Mouse (Mus musculus): ENCODE results near the gene Pttg1.

The Pttg1 gene

DNA sequence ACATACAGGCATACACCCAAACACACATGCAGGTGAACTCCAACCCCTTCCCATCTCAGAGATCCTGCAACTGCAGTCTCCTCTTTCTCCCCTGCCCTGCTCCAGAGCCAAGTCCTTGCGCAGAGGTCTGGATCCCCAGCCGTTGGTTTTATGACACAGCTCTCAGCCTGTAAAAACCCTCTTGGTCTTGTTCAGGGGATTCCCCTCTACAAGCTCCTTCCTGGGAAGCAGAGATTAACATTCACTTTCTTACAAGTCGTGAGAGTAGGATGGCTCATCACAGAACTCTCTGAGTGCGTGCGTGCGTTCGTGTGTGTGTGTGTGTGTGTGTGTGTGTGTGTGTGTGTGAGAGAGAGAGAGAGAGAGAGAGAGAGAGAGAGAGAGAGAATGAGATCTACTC is 15.8 kb downstream of the Pttg1 start:
- DNase-seq (ENCODE audit: low read depth, low spot score): no peak

DNA sequence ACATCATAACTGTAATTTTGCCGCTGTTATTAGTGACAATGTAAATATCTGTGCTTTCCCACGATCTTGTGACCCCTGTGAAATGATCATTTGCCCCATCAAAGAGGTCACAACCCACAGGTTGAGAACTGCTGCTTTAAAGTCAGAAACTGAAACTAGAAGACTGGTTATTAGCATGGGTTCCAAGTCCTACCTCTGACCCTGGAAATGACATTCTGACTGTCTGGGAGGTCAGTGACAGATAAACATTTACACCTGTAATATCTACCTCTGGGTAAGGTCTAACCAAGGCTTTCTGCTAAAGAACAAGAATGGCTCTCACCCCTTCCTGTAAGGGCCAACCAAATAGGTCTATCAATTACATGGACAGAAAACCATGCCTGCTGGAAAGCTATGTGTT is 17.2 kb downstream of the Pttg1 start:
- DNase-seq (ENCODE audit: low read depth, low spot score): no peak

DNA sequence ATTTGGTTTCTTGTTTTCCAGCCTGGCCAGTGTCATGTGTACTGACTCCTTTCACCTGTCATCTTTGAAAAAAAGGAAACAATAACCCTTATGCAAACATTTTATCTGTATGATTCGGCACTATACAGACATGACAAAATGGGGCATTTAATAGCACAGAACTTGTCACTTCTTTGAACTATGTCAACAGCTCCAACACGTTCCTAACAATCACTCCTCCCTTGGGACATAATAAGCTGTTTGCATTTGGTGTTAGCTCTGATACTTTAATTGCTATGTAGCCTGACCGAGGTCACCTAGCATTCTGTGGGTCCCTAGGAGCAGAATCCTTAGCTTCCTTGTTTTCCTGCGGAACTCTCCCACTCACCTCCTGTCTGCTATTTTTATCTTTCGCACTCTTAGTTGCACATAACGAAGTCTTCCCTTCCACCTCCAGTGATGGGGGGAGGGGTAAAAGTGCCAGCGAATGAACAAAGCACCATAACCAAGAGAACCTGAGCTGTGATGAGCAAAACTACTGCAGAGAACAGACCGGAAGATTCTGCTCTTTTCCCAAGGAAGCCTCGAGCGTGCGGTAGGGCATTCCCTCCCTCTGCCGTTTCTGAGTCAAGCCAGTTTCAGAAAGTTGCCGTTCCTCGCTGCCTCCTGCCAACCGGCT is 21.8 kb downstream of the Pttg1 start:
- no peak for DNase-seq (ENCODE audit: low read depth, low spot score)

DNA sequence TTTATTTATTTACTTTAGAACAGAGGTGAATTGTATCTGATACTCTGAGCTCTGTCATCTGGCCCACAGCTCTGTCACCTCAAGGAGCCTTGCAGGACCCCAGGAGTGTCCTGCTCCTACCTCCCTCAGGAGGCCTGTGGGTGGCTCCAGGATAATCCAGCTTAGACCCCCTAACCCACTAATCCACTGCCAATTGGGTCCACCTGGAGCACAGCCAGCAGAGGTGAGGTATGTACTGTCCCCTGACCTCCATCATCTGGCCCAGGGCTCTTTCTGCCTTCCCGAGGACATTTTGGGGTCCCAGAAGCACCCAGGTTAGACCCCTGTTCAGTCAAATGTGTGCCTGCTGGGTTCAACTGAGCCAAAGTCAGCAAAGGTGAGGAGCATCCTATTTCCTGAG is 25.9 kb downstream of the Pttg1 start:
- DNase-seq (ENCODE audit: low read depth, low spot score): no peak

DNA sequence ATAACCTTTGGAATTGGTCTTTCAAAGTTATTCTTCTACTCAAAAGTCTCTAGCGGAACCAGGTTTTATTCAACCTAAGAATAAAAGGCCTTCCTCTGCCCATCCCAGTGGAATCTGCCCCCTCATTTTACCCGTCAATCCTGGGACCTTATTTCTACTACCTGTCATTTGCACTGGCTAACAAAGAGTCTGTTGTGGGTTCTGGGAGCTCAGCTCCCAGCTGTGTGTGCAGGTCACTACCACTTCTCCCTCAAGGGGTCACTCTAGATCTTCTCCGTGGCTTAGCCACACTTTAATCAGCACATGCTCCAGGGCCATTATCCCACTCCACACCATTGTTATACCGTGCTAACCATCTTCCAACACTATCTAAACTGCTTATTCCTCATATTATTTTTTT is 26.8 kb downstream of the Pttg1 start:
- DNase-seq (ENCODE audit: low read depth, low spot score): peak; percentile 19

DNA sequence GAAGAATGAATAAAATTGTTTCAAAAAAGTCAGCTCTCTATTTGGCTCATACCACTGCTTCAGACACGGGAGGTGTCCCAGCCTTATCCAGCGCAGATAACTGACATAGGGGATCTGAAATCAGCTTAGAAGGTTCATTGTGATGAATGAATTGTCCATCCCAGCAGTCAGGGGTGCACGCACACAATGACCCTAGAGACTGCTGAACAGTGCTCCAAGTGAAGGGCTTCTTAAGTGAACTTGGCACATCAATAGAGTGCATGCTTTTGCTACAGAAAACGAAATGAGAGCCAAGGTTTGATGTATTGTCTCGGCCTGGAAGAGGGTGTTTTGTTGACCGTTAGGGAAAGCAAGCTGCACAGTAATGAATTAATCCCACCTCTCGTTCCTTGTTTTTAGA is 29.4 kb downstream of the Pttg1 start:
- no peak for DNase-seq (ENCODE audit: low read depth, low spot score)

DNA sequence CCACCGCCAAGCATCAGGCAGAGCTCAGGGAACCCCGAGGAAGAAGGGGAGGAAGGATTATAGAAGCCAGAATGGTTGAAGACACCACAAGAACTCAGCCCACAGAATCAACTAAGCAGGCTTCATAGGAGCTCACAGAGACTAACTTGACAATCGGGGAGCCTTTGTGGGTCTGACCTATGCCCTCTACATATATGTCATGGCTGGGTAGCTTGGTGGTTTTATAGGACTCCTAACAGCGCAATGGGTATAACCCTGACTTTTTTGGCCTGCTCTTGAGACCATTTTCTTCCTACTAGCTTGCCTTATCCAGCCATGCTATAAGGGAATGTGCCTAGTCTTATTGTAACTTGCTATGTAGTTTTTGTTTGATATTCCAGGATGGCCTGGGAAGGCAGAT is 29.8 kb downstream of the Pttg1 start:
- no peak for DNase-seq (ENCODE audit: low read depth, low spot score)

DNA sequence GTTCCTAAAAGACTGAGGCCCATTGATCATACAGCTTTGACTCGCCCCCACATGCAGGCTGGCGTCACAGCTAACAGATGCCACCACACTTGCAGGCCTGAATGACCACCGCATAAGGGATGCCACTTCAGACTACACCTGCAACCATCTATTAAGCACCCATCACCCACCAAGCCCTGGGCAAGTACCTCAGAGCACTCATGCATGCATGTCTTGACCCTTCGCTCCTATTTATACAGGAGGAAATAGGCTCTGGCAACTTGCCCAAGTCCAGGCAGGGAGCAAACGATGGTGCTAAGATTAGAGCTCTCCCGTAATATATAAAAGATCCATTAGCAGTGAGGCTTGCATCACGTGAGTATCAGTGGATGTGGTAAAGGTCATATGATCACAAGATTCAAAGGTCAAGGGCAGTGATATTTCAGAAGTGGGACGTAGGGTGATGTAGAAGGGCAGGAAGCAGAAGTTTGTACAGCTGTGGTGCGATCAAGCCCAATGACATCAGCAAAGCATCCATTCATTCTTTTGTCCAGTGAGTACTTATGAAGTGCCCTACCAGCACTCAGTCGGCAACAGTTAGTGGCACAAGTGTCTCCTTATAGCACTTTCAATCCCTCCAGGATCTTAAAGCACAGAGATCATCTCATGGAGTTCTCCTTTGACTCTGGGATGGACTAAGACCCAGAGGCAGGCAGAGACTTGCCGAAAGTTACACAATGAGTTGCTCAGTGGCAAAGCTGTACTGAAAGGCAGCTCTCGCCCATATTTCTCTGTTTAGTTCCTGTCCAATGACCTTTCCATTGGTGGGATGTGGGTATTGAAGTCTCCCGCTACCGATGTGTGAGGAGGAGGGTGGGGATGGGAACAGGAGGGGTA is 30.7 kb downstream of the Pttg1 start:
- DNase-seq (ENCODE audit: low read depth, low spot score): no peak

DNA sequence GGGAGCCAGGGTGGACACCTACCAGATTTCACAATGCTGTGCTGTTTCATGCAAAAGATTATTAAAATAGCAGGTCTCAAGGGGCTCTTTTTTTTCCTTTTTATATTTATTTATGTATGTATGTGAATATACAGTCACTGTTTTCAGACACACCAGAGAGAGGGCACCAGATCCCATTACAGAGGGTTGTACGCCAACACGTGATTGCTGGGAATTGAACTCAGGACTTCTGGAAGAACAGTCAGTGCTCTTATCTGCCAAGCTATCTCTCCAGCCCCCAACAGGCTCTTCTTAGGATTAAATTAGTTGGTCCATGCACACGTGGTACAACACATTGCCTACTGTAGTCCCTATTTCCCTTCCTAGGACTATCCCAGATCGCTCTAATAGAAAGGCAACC is 32.7 kb downstream of the Pttg1 start:
- DNase-seq (ENCODE audit: low read depth, low spot score): no peak

DNA sequence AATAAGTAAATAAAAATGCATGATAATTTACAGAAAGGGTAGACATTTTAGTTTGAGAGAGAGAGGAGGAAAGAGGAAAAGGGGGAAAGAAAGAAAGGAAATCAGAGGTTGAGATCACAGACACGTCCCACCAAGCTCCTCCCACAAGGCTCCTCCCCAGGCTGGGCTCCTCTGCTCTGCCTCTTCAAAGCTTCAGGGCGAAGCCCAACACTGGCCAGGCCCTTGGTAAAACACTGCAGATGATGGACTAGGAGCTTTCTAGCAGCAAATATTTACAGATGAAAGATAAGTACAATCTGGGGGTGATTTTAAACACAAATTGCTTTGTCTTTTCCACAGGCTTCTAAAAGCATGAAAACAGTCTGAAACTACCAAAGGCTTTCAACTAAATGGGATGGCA is 33.3 kb downstream of the Pttg1 start:
- no peak for DNase-seq (ENCODE audit: low read depth, low spot score)

DNA sequence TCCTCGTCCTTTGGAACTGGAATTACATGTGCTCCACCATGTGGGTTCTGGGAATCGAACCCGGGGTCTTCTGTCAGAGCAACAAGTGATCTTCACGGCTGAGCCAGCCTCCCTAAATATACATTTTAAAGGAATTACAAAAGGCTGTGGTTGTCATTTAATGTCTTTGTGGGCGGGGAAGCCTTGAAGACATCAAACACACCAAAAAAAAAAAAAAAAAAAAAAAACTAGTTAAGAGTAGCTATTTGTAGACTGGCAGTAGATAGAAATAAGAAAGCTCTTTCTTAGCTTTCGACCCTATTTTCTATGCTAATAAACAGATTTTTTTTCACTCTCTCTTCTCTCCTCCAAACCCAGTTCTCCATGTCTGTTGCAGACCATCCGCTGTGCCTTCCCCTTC is 36.9 kb downstream of the Pttg1 start:
- DNase-seq (ENCODE audit: low read depth, low spot score): no peak

DNA sequence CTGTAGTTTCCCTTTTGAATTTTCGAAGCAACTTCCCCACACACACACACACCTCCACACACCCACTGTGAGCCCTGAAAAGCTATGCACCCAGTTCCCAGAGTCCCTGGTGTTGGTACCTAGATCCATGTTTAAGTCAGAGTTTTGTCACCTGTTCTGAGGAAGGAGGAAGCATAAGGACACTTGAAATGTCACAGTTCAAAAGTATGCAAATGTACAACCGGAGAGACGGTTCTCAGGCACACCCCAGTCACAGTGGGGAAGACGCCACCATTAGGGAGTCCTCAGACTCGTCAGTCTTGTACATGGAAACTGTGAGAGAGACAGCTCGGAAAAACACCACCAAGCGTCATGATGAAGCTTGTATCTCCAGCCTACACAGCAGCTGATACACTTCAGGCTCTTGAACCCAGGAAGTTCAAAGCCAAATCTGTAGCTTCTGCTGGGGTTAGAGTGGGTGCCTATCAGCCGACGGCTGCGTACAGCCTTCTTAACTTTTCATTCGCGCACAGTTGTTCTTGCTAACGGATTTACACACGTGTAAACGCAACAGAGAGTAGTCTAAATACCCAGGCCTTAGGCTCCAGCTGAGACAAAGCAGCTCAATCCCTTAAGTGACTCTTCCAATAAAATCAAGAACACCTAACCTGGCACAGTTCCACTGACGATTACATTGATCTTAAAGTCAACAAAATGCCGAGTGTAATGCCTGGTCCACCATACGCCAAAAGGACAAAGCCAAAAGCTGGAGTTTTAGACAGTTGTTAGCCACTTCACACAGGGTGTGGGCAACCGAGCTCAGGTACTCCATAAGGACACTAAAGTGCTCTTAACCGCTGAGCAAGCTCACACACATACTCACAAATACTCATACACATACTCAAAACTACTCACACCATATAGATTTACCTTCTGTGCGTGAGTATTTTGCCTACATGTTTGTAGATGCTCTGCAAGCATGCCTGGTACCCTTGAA is 37.6 kb downstream of the Pttg1 start:
- no peak for DNase-seq (ENCODE audit: low read depth, low spot score)

DNA sequence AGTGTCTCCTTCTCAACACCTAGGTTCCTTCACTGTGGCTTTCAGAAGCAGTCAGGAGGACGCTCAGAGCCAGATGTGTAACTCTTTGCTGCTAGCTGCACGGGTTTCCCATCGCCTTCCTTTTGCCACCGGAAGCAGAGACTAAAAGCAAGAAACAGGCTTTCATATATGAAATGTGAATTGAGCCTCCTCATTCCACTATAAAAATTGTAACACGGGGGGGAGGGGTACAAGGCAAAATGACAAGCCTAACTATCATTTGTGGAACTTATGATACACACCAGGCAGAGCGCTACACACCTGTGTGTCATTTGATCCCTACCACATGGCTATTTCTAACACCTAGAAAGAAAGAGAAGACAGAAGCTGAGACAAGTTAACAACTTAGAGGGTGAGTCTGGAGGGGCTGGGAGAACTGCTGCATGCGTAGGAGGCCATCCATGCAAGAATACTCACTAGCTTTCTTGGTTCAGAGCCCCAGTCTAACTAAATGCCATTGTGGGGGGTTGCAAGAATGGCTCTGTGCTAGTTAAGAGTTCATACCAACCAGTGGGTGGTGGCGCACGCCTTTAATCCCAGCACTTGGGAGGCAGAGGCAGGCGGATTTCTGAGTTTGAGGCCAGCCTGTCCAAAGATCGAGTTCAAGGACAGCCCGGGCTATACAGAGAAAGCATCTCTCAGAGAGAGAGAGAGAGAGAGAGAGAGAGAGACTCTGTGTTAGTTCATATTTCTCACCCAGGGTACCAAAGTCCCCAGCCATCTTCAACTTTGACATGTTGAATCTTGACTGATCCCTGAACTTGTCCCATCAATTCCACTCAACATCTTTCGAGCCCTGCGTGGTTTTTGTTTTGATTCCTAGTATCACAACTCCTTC is 38.8 kb downstream of the Pttg1 start:
- no peak for DNase-seq (ENCODE audit: low read depth, low spot score)

DNA sequence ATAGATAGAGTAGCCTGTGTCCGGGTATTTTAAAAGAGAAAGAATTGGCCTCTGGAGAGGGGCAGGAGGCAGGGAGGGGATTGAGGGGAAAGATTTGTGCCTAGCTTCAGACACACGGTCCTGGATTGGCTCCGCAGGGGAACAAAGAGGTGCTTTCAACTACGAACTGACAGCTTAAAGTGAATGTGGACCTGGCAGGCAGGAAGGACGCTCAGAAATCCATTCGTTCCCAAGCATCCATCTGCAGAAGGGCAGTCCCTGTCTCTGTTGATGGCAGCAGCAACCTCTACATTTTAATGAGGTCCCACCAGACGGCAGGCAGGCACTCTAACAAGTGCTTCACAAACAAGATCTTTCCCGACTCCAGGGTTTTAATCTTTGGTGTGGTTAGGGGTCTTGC is 40.3 kb downstream of the Pttg1 start:
- no peak for DNase-seq (ENCODE audit: low read depth, low spot score)

DNA sequence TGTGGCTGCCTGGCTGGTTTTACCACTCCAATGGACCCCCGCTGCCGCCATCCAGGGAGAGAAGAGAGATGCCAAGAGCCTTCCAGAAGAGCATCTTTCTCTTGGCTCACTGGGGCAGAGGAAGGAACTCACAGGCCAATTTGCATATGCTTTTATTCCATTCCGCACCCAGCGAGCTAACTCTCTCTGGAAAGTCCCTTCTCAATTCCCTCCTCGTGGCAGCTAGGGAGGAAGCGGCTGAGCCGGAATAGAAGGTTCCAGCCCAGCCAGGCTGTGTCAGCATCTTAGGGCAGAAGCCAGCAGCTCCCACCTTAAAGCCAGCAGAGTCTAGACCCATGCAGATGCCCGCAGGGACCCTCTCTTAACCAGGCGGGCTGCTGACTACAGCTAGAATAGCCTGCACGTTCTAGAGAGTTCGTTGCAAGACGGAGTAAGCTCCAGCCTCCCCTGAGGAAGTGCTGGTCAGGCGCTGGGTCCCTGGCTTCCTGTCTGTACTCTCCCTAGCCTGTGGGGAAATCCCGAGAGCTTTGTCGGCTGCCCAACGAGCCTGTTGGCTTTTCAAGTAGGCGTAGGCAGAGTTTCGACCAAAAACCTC is 40.9 kb downstream of the Pttg1 start:
- peak; percentile 65 for DNase-seq (ENCODE audit: low read depth, low spot score)

DNA sequence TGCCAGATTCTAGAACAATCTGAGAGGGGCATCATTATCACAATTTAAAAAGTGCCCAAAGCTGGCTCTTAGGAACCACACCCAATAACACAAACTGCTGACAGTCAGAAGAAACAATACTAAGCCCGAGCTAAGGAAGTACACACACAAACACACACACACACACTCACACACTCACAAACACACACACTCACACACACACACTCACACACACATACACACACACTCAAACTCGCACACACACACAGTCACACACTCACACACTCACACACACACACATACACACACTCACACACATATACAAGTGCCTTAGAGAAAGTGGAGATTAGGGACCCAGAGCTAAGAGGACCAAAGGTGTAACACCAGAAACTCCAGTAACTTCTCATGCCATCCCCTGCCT is 42.5 kb downstream of the Pttg1 start:
- DNase-seq (ENCODE audit: low read depth, low spot score): no peak

DNA sequence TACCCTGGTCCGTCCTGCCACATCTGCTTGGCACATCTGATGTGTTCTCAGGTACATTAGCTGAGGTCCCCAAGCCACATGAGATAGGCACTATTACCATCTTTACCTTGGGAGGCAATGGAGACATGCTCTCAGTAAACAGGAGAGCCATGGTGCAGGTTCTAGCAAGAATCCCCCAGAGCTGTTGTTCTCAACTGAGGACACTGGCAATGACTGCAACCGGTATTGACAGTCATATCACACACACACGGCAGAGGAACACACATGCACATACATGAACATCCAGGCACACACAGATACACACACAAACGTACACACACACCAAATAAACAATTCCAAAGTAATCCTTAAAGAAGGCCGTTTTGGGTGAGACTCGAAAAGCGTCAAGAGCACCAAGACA is 45.1 kb downstream of the Pttg1 start:
- no peak for DNase-seq (ENCODE audit: low read depth, low spot score)

DNA sequence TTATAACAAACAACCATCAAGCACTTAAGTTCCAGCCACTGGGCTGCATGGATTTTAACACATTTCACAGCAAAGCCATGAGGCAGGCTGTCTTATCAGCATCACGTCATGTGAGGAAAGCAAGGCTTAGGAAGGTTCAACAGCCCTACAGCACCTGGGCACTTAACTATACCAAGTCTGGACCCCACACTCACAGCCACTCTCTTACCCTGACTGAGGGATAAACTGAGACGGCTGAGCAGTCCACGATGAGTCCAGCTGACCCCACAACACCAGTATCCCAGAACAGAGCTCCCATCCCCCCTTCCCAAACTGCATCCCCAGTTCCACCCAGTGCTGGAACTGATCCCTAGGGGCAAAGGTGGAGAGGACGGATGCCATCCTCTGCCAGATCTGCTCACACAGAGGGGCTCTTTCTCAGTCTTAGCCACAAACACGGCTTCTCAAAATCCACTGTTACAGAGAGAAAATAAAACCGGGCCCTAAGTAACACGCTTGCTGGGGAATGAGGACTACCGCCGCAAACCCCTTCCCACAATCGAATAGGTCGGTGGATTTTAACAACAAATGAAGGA is 46.1 kb downstream of the Pttg1 start:
- DNase-seq (ENCODE audit: low read depth, low spot score): no peak

DNA sequence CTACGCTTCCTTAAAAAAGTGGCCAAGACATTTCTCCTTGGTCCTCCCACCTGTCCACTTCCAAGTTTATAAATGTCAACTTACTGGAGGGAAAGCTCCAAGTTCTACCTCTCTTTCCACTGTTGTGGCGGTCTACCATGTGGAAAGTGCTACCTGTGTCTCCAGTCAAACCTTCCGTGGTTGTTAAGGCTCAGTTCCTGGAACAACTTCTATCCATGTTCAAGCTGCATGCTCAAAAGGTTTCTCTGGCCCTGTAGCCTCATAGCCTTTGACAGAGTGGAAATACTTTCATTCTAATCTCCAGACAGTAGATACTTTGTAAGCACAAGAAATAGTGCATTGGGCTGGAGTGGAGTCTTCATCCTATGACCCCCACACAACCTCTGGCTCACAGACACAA is 46.6 kb downstream of the Pttg1 start:
- DNase-seq (ENCODE audit: low read depth, low spot score): no peak

DNA sequence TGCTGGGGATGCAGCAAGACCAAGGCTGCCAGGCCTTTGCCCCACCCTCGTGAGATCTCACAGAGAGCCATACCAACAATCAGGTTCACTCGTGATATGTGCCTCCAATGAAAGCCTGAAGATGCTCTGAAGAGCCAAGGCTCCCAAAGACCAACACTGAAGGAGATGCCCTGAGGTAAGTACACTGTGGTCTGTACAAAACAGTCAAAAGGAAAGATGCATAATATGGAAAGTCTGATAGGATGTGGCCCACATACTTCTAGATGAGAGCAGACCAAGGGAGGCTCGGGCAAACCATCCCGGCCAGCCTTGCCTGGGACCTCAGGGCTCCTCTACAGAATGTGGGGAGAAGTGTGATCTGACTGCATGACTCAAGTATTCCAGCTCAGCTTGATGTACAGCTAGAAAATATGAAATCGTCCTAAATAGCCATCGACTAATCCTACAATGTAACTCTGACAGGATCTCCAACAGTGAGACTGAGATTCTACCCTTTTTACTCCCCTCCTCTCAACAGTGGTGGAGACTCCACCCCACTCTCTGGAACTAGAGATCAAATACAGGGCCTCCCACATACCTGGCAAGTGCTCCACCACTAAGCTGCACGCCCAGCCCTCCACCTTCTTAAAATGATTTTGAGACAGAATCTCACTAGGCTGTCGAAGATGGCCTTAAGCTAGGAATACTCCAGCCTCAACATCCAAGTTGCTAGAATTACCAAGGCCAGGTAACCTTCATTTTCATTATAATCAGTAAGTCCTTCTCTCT is 48.8 kb downstream of the Pttg1 start:
- DNase-seq (ENCODE audit: low read depth, low spot score): no peak
